Mouse (Mus musculus) brain, embryonic 14.5 days (tissue): ENCODE measurements around the gene Srms.

Source experiments
- CTCF ChIP-seq: fragments of 200-500 bp; IDR thresholded peaks from 2 replicates; pipeline ENCODE4 v1.5.1; 2012; ENCODE audit warnings: inconsistent platforms, mild to moderate bottlenecking, moderate library complexity, borderline replicate concordance; ENCODE audit not compliant: insufficient read depth, insufficient read length; ENCODE audit errors: extremely low read depth
- POLR2A ChIP-seq: fragments of 200-500 bp; IDR thresholded peaks from 2 replicates; pipeline ENCODE4 v1.6.1; 2012; ENCODE audit warnings: mild to moderate bottlenecking, inconsistent platforms, borderline replicate concordance; ENCODE audit not compliant: poor library complexity, insufficient read depth, insufficient read length, severe bottlenecking; ENCODE audit errors: extremely low read depth

- TF ChIP-seq CTCF (no peak), POLR2A (no peak)
Observed at GRCm38 (mm10) chr2:181202422-181202821, 10.6 kb downstream of the Srms start, which contains the start of gene Ptk6.
